Mouse (Mus musculus): ENCODE results near the gene Grb10. TPM values are rescaled to one million over a fixed set of nuclear protein-coding genes. Genes with fewer than 3 reads are reported as not detected.

Grb10 gene
- total and polyA plus RNA-seq, 3 experiments, result 0.30 to 0.33 TPM; not detected in 1

DNA sequence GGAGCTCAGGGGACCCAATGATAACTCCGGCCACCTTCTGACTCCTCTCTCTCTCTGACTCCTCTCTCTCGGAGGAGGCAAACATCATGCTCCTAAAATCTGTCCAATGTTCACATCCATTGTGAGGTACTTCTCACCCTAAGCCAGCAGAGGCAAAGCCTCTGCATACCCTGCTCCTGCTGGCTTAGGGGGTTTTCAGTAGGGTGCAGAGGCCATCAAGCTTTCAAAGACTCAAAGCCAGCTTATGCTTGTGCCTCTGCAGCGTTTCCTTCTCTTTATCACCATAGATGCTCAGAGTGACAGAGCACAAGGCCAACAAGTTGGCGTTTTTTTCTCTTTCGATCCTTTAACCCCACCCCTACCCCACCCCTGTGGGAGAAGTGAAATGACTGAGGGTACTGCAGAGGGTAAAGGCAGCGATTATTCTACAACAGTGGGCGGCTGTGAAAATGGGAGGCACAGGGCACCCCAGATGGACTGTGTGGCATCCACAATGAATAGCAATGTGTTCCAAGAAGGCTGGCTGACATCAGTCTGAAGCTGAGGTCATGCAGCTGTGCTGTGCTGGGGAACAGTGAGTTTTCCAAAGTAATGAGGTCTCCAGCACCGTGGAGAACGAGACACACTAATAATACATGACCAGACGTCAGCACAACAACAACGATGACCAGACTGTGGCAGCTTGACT lies 106.2 kb downstream of the Grb10 start:
- Histone ChIP-seq H3K36me3 (replicated peaks) (no peaks in the 10 kb centered on the region), H3K4me3 (ENCODE audit: low read depth, low read length) (no peak overlapping the region), H3K9me3 (replicated peaks) (no peaks in the 10 kb centered on the region), H3K27me3 (ENCODE audit: insufficient read depth, low read length) (peaks cover 80% of the 10 kb centered on the region), H3K4me1 (ENCODE audit: insufficient read depth, low read depth, low read length) (peaks cover 3% of the 10 kb centered on the region; the same call in 1 of the 2 replicates)
- DNase-seq (ENCODE audit: low spot score), result no peak
- TF ChIP-seq GATA2 (IDR thresholded peaks at IDR 0.05; ENCODE audit: borderline replicate concordance, low read depth, low read length) (no peak), CTCF (IDR thresholded peaks at IDR 0.05; ENCODE audit: low read depth, low read length) (no peak), GATA1 (IDR thresholded peaks at IDR 0.05; ENCODE audit: borderline replicate concordance, low read length) (no peak), TAL1 (conservative IDR thresholded peaks at IDR 0.05; ENCODE audit: low read depth, low read length) (no peak), POLR2AphosphoS5 (IDR thresholded peaks at IDR 0.05; ENCODE audit: insufficient replicate concordance, low read depth, low read length) (no peak)
- ATAC-seq (ENCODE audit: extremely low read depth, insufficient number of reproducible peaks, low FRiP score, poor library complexity, severe bottlenecking), result no peak

- no peaks in the 10 kb centered on the region for H3K36me3 ChIP-seq (replicated peaks)
These were observed 106.8 kb downstream of the Grb10 start for GRCm38 (mm10) chr11:11931688-11932087.

GRCm38 (mm10) chr11:11930527-11930926 lies 108.0 kb downstream of the Grb10 start:
- H3K36me3 ChIP-seq (replicated peaks), result no peaks in the 10 kb centered on the region
- peaks cover 3% of the 10 kb centered on the region; the same call in 1 of the 2 replicates for H3K4me1 ChIP-seq (ENCODE audit: insufficient read depth, low read depth, low read length)
- no peak for ATAC-seq (ENCODE audit: extremely low read depth, insufficient number of reproducible peaks, low FRiP score, poor library complexity, severe bottlenecking)
- peaks cover 83% of the 10 kb centered on the region for H3K27me3 ChIP-seq (ENCODE audit: insufficient read depth, low read length)
- no peak overlapping the region for H3K4me3 ChIP-seq (ENCODE audit: low read depth, low read length)
- DNase-seq (ENCODE audit: low spot score), result no peak
- H3K9me3 ChIP-seq (replicated peaks), result no peaks in the 10 kb centered on the region
- no peak for TF ChIP-seq CTCF (IDR thresholded peaks at IDR 0.05; ENCODE audit: low read depth, low read length)
- no peak for TF ChIP-seq TAL1 (conservative IDR thresholded peaks at IDR 0.05; ENCODE audit: low read depth, low read length)
- no peak for TF ChIP-seq GATA2 (IDR thresholded peaks at IDR 0.05; ENCODE audit: borderline replicate concordance, low read depth, low read length)
- TF ChIP-seq GATA1 (IDR thresholded peaks at IDR 0.05; ENCODE audit: borderline replicate concordance, low read length), result no peak
- no peak for TF ChIP-seq POLR2AphosphoS5 (IDR thresholded peaks at IDR 0.05; ENCODE audit: insufficient replicate concordance, low read depth, low read length)

More at GRCm38 (mm10) chr11:11931688-11932087, 106.8 kb downstream of the Grb10 start:
- Histone ChIP-seq H3K4me3 (ENCODE audit: low read depth, low read length) (no peak overlapping the region), H3K9me3 (replicated peaks) (no peaks in the 10 kb centered on the region), H3K4me1 (ENCODE audit: insufficient read depth, low read depth, low read length) (peaks cover 3% of the 10 kb centered on the region; the same call in 1 of the 2 replicates), H3K27me3 (ENCODE audit: insufficient read depth, low read length) (peaks cover 80% of the 10 kb centered on the region)
- TF ChIP-seq GATA1 (IDR thresholded peaks at IDR 0.05; ENCODE audit: borderline replicate concordance, low read length) (no peak), POLR2AphosphoS5 (IDR thresholded peaks at IDR 0.05; ENCODE audit: insufficient replicate concordance, low read depth, low read length) (no peak), CTCF (IDR thresholded peaks at IDR 0.05; ENCODE audit: low read depth, low read length) (no peak), TAL1 (conservative IDR thresholded peaks at IDR 0.05; ENCODE audit: low read depth, low read length) (no peak)
- ATAC-seq (ENCODE audit: extremely low read depth, insufficient number of reproducible peaks, low FRiP score, poor library complexity, severe bottlenecking), result no peak
- no peak for DNase-seq (ENCODE audit: low spot score)

DNA sequence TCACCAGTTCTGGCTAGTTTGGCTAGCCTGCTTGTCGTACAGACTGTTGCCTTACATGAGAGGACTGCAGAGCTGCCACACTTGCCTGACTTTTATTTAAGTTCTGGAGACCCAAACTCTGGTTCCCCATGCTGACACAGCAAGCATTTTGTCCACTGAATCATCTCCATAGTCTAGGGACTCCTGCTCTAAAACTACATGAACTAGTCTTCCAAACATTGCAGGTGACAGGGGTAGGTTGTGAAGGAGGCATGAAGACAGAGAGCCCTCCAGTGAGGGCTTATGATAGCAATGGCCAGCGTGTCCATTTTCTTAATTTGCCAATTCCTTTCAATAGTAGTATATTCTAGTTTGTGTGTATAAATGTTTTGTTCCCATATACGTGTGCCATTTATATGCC lies 109.4 kb downstream of the Grb10 start:
- Histone ChIP-seq H3K27me3 (ENCODE audit: insufficient read depth, low read length) (peaks cover 80% of the 10 kb centered on the region), H3K9me3 (replicated peaks) (no peaks in the 10 kb centered on the region), H3K36me3 (replicated peaks) (no peaks in the 10 kb centered on the region), H3K4me3 (ENCODE audit: low read depth, low read length) (no peak overlapping the region), H3K4me1 (ENCODE audit: insufficient read depth, low read depth, low read length) (peaks cover 7% of the 10 kb centered on the region)
- ATAC-seq (ENCODE audit: extremely low read depth, insufficient number of reproducible peaks, low FRiP score, poor library complexity, severe bottlenecking) (no peak), DNase-seq (ENCODE audit: low spot score) (no peak)
- TF ChIP-seq TAL1 (conservative IDR thresholded peaks at IDR 0.05; ENCODE audit: low read depth, low read length) (no peak), POLR2AphosphoS5 (IDR thresholded peaks at IDR 0.05; ENCODE audit: insufficient replicate concordance, low read depth, low read length) (no peak)

DNA sequence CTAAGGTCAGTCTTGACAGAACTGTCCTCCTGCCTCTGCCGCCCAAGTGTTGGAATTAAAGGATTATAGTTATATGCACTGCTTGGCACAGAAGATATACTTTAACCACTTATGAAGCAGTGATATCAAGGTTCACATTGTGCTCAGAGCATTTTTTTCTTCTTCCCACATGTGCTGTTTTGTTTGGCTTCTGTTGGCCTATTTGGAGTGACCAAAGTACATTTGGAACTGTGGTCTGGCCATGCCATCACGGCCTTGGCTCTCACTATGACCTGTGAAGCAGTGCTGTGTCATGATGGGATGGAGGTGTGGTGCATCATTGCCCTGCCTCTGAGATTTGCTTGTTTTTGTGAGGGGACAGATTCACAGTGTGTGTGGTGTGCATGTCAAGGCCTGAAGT lies 109.9 kb downstream of the Grb10 start:
- ATAC-seq (ENCODE audit: extremely low read depth, insufficient number of reproducible peaks, low FRiP score, poor library complexity, severe bottlenecking) (no peak), DNase-seq (ENCODE audit: low spot score) (no peak)
- H3K9me3 ChIP-seq (replicated peaks), result no peaks in the 10 kb centered on the region
- peaks cover 78% of the 10 kb centered on the region for H3K27me3 ChIP-seq (ENCODE audit: insufficient read depth, low read length)
- no peak for TF ChIP-seq POLR2AphosphoS5 (IDR thresholded peaks at IDR 0.05; ENCODE audit: insufficient replicate concordance, low read depth, low read length)
- TF ChIP-seq GATA2 (IDR thresholded peaks at IDR 0.05; ENCODE audit: borderline replicate concordance, low read depth, low read length), result no peak
- TF ChIP-seq CTCF (IDR thresholded peaks at IDR 0.05; ENCODE audit: low read depth, low read length), result no peak
- TF ChIP-seq GATA1 (IDR thresholded peaks at IDR 0.05; ENCODE audit: borderline replicate concordance, low read length), result no peak
- TF ChIP-seq TAL1 (conservative IDR thresholded peaks at IDR 0.05; ENCODE audit: low read depth, low read length), result no peak
- H3K4me3 ChIP-seq (ENCODE audit: low read depth, low read length), result no peak overlapping the region
- peaks cover 9% of the 10 kb centered on the region for H3K4me1 ChIP-seq (ENCODE audit: insufficient read depth, low read depth, low read length)
- H3K36me3 ChIP-seq (replicated peaks), result no peaks in the 10 kb centered on the region

DNA sequence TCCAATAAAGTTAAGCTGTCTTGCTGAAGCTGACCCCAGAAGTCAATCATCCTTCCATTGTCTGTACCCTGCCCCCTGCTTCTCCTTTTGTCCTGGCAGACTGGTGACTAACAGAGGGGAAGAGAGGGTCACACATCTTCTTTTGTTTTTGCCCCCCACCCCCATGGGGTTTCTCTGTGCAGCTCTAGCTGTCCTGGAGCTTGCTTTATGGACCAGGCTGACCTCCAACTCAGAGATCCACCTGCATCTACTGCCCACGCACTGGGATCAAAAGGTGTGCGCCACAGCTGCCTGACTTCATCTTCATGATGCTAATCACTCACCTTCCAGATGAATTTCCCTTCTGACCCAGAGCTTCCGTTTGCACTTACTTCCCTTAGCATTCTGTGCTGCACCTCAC lies 114.6 kb downstream of the Grb10 start:
- H3K27me3 ChIP-seq (ENCODE audit: insufficient read depth, low read length), result peaks cover 56% of the 10 kb centered on the region
- ATAC-seq (ENCODE audit: extremely low read depth, insufficient number of reproducible peaks, low FRiP score, poor library complexity, severe bottlenecking), result no peak
- H3K9me3 ChIP-seq (replicated peaks), result no peaks in the 10 kb centered on the region

More for the DNA sequence above, 114.6 kb downstream of the Grb10 start:
- no peaks in the 10 kb centered on the region for H3K36me3 ChIP-seq (replicated peaks)
- DNase-seq (ENCODE audit: low spot score), result no peak
- TF ChIP-seq GATA2 (IDR thresholded peaks at IDR 0.05; ENCODE audit: borderline replicate concordance, low read depth, low read length), result no peak
- no peak for TF ChIP-seq CTCF (IDR thresholded peaks at IDR 0.05; ENCODE audit: low read depth, low read length)
- no peak for TF ChIP-seq POLR2AphosphoS5 (IDR thresholded peaks at IDR 0.05; ENCODE audit: insufficient replicate concordance, low read depth, low read length)
- TF ChIP-seq GATA1 (IDR thresholded peaks at IDR 0.05; ENCODE audit: borderline replicate concordance, low read length), result no peak
- TF ChIP-seq TAL1 (conservative IDR thresholded peaks at IDR 0.05; ENCODE audit: low read depth, low read length), result no peak
- peaks cover 25% of the 10 kb centered on the region for H3K4me1 ChIP-seq (ENCODE audit: insufficient read depth, low read depth, low read length)
- no peak overlapping the region for H3K4me3 ChIP-seq (ENCODE audit: low read depth, low read length)
